Mouse (Mus musculus) thymus, postnatal 0 days (tissue): Measurements from ENCODE around the gene Gm6583. TPM values are rescaled to one million over a fixed set of nuclear protein-coding genes. Genes with fewer than 3 reads are reported as not detected.

ENCODE experiments used
- DNase-seq: peaks from one replicate; pipeline ENCODE4 v3.0.0-alpha.2; 2015; ENCODE audit warnings: low spot score
- polyA plus RNA-seq: library from polyadenylated mRNA; unstranded; fragments of >200 nt; fragmentation: Nextera tagmentation; extraction: Ambion mirVana; gene quantifications from 2 replicates; pipeline ENCODE4 v1.2.1, GENCODE M21; 2015

Gm6583 gene
- polyA plus RNA-seq, 1 experiment from 2014 or later: 0.13 TPM

GRCm38 (mm10) chr5:112368666-112369065 lies 12.8 kb upstream of the Gm6583 start:
- no peak for DNase-seq

GRCm38 (mm10) chr5:112367929-112368328 lies 12.1 kb upstream of the Gm6583 start:
- DNase-seq: no peak

GRCm38 (mm10) chr5:112367338-112367737 lies 11.5 kb upstream of the Gm6583 start:
- no peak for DNase-seq

- DNase-seq: no peak
These were observed 11.0 kb upstream of the Gm6583 start for GRCm38 (mm10) chr5:112366879-112367278.

GRCm38 (mm10) chr5:112364184-112364797 lies 8.5 kb upstream of the Gm6583 start:
- DNase-seq: no peak

- DNase-seq: no peak
These were observed 4.2 kb upstream of the Gm6583 start for GRCm38 (mm10) chr5:112360077-112360476.

GRCm38 (mm10) chr5:112359520-112359919 lies 3.7 kb upstream of the Gm6583 start:
- DNase-seq: no peak

GRCm38 (mm10) chr5:112356322-112356721 lies 489 bp upstream of the Gm6583 start:
- no peak for DNase-seq

GRCm38 (mm10) chr5:112355493-112355892 lies 340 bp downstream of the Gm6583 start:
- DNase-seq: no peak

- DNase-seq: no peak
These were observed 6.7 kb downstream of the Gm6583 start for GRCm38 (mm10) chr5:112349169-112349568.

GRCm38 (mm10) chr5:112346211-112346965 lies 9.4 kb downstream of the Gm6583 start:
- DNase-seq: no peak

- no peak for DNase-seq
These were observed 11.5 kb downstream of the Gm6583 start for GRCm38 (mm10) chr5:112344092-112344960.

GRCm38 (mm10) chr5:112343205-112343595 lies 12.6 kb downstream of the Gm6583 start:
- DNase-seq: no peak

GRCm38 (mm10) chr5:112342463-112343204 lies 13.2 kb downstream of the Gm6583 start, which contains the start of the genes Srrd and Hps4:
Srrd (minus strand) TSS chr5:112343040.
Hps4 (plus strand) TSS chr5:112343083.
- DNase-seq: peak; percentile 89

- no peak for DNase-seq
These were observed 16.6 kb downstream of the Gm6583 start for GRCm38 (mm10) chr5:112339215-112339614.

- DNase-seq: no peak
These were observed 18.8 kb downstream of the Gm6583 start for GRCm38 (mm10) chr5:112337004-112337403.

- DNase-seq: peak; percentile 67
These were observed 20.4 kb downstream of the Gm6583 start for GRCm38 (mm10) chr5:112335473-112335872.

- no peak for DNase-seq
These were observed 25.8 kb downstream of the Gm6583 start for GRCm38 (mm10) chr5:112329805-112330564.

GRCm38 (mm10) chr5:112327854-112328253 lies 28.0 kb downstream of the Gm6583 start:
- DNase-seq: no peak

- no peak for DNase-seq
These were observed 29.3 kb downstream of the Gm6583 start for GRCm38 (mm10) chr5:112326446-112327009.
